Mouse (Mus musculus) intestine, embryonic 15.5 days (tissue): ENCODE data around the gene Nckap1. TPM values are rescaled to one million over a fixed set of nuclear protein-coding genes. Genes with fewer than 3 reads are reported as not detected.
A peak's percentile ranks its signal among the peaks of the same experiment; 100 is the strongest.

Experiments
- ATAC-seq: fragments of 200-750 bp; cut with Nextera tagmentation; 2 replicates; pipeline ENCODE4 v1.8.0; 2017; ENCODE audit warnings: moderate TSS enrichment, moderate library complexity
- H3K27ac ChIP-seq: fragments of 300-500 bp; sonication (generic); 2 replicates; pipeline ENCODE4 v1.5.1; 2015; ENCODE audit warnings: mild to moderate bottlenecking, inconsistent platforms
- H3K27me3 ChIP-seq: fragments of 300-500 bp; sonication (generic); replicated peaks from 2 replicates; pipeline ENCODE4 v1.6.1; 2015; ENCODE audit warnings: inconsistent platforms
- H3K36me3 ChIP-seq: fragments of 300-500 bp; sonication (generic); 2 replicates; pipeline ENCODE4 v1.6.1; 2015; ENCODE audit warnings: inconsistent platforms
- H3K4me1 ChIP-seq: fragments of 300-500 bp; sonication (generic); replicated peaks from 2 replicates; pipeline ENCODE4 v1.6.1; 2015; ENCODE audit warnings: inconsistent platforms
- H3K4me2 ChIP-seq: fragments of 300-500 bp; sonication (generic); replicated peaks from 2 replicates; pipeline ENCODE4 v1.6.1; 2015; ENCODE audit warnings: mild to moderate bottlenecking, inconsistent platforms
- H3K4me3 ChIP-seq: fragments of 300-500 bp; sonication (generic); replicated peaks from 2 replicates; pipeline ENCODE4 v1.5.1; 2015; ENCODE audit warnings: inconsistent platforms
- H3K9ac ChIP-seq: fragments of 300-500 bp; sonication (generic); 2 replicates; pipeline ENCODE4 v1.6.1; 2015; ENCODE audit warnings: inconsistent platforms
- H3K9me3 ChIP-seq: fragments of 300-500 bp; sonication (generic); 2 replicates; pipeline ENCODE4 v1.6.1; 2016; ENCODE audit warnings: inconsistent platforms
- whole genome bisulfite sequencing: fragments of 180-500 bp; shearing (Covaris S2); methylation state at CpG from one replicate; pipeline ENCODE4 v1.1.7; 2015; 5-methylcytosine and 5-hydroxymethylcytosine counted together
- microRNA counts: library from miRNA; unstranded; fragments of <30 nt; microRNA quantifications from one replicate; lab custom pipeline; 2016
- polyA plus RNA-seq: library from polyadenylated mRNA; unstranded; fragments of >200 nt; fragmentation: Nextera tagmentation; extraction: Ambion mirVana; gene quantifications from 2 replicates; pipeline ENCODE4 v1.2.1, GENCODE M21; 2015

The Nckap1 gene
- polyA plus RNA-seq, 1 experiment from 2014 or later: 69.4 TPM

GRCm38 (mm10) chr2:80465991-80466821 lies 115.0 kb downstream of the Nckap1 start:
- Histone ChIP-seq H3K27me3 (no peaks in the 10 kb centered on the region), H3K27ac (no peak overlapping the region), H3K9ac (no peak overlapping the region), H3K4me2 (no peak overlapping the region), H3K36me3 (no peaks in the 10 kb centered on the region), H3K9me3 (no peaks in the 10 kb centered on the region), H3K4me1 (no peaks in the 10 kb centered on the region), H3K4me3 (no peak overlapping the region)
- WGBS: 53% methylated on average over 16 of the region's 16 CpGs
- ATAC-seq: no peak

GRCm38 (mm10) chr2:80461827-80462226 lies 119.4 kb downstream of the Nckap1 start:
- Histone ChIP-seq H3K27ac (no peak overlapping the region), H3K4me2 (no peak overlapping the region), H3K4me3 (no peak overlapping the region), H3K27me3 (no peaks in the 10 kb centered on the region), H3K36me3 (no peaks in the 10 kb centered on the region), H3K4me1 (no peaks in the 10 kb centered on the region), H3K9me3 (no peaks in the 10 kb centered on the region), H3K9ac (no peak overlapping the region)
- WGBS: 77% methylated on average over 8 of the region's 8 CpGs
- ATAC-seq: no peak

MicroRNAs within 50 kb of the gene (microRNA counts, 519-probe panel; counts per million panel counts)
- 2,331 counts per million, percentile 61 among the panel's probes with 10 or more counts for microRNA mmu-miR-684 (lab: Ali Mortazavi, UCI)

Other genes starting within 250 kb of the Nckap1 start
- 2.1 and 2.5 TPM in 2 replicates for gene Frzb, start 133.8 kb downstream of the Nckap1 start, polyA plus RNA-seq
- 16.4 and 16.5 TPM in 2 replicates for gene Dusp19, start 35.7 kb upstream of the Nckap1 start, polyA plus RNA-seq
- 37.5 and 38.8 TPM in 2 replicates for gene Nup35, start 35.9 kb upstream of the Nckap1 start, polyA plus RNA-seq